Mouse (Mus musculus) neural tube, embryonic 13.5 days (tissue): ENCODE measurements at regions not wholly inside any gene's neighbourhood (a gene's known extent, or its start where the extent isn't known, plus 50 kb on each side); places are given as distances from the start of the nearest gene placed in this dataset.
A peak's percentile ranks its signal among the peaks of the same experiment; 100 is the strongest.

Experiments
- ATAC-seq: fragments of 200-750 bp; cut with Nextera tagmentation; 2 replicates; pipeline ENCODE4 v1.8.0; 2017; ENCODE audit warnings: low read depth, mild to moderate bottlenecking, moderate TSS enrichment, moderate library complexity
- H3K27ac ChIP-seq: fragments of 300-500 bp; sonication (generic); replicated peaks from 2 replicates; pipeline ENCODE4 v1.5.1; 2015; ENCODE audit warnings: moderate library complexity, mild to moderate bottlenecking, inconsistent platforms
- H3K27me3 ChIP-seq: fragments of 300-500 bp; sonication (generic); 2 replicates; pipeline ENCODE4 v1.6.1; 2015; ENCODE audit warnings: mild to moderate bottlenecking, inconsistent platforms
- H3K36me3 ChIP-seq: fragments of 300-500 bp; sonication (generic); 2 replicates; pipeline ENCODE4 v1.6.1; 2015; ENCODE audit warnings: mild to moderate bottlenecking, inconsistent platforms
- H3K4me1 ChIP-seq: fragments of 300-500 bp; sonication (generic); replicated peaks from 2 replicates; pipeline ENCODE4 v1.6.1; 2015; ENCODE audit warnings: inconsistent platforms
- H3K4me2 ChIP-seq: fragments of 300-500 bp; sonication (generic); 2 replicates; pipeline ENCODE4 v1.6.1; 2015; ENCODE audit warnings: inconsistent platforms, mild to moderate bottlenecking, moderate library complexity
- H3K4me3 ChIP-seq: fragments of 300-500 bp; sonication (generic); 2 replicates; pipeline ENCODE4 v1.5.1; 2015; ENCODE audit warnings: mild to moderate bottlenecking, inconsistent platforms
- H3K9ac ChIP-seq: fragments of 300-500 bp; sonication (generic); 2 replicates; pipeline ENCODE4 v1.6.1; 2015; ENCODE audit warnings: moderate library complexity, mild to moderate bottlenecking, inconsistent platforms
- H3K9me3 ChIP-seq: fragments of 300-500 bp; sonication (generic); 2 replicates; pipeline ENCODE4 v1.6.1; 2016; ENCODE audit warnings: inconsistent platforms
- WGBS: fragments of 180-500 bp; shearing (Covaris S2); methylation state at CpG from one replicate; pipeline ENCODE4 v1.1.7; 2015; 5-methylcytosine and 5-hydroxymethylcytosine counted together

DNA sequence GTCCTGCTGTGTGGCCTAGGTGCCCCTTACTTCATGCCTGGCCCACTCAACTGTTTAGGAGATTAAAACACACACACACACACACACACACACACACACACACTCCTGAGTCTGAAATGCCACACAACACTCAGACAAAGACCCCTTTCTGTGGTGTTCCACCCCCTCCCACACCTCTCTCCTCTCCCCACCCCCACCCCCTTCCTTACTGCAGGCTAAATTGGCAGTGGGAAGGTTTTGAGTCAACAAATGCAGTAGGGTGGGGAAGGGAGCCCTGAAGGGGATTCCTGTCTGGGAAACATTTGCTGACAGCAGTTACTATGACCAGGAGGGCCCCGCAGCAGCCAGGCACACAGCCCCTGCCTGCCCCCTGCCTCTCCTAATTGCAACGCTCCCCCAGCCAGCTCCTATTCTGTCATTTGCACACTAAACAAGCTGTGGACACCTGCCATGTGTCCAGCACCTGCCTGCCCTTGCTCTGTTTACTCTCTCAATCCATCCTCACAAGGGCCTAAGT is 69.5 kb downstream of the Ephb3 start:
- H3K27ac ChIP-seq, result peak overlapping the region; percentile 79

DNA sequence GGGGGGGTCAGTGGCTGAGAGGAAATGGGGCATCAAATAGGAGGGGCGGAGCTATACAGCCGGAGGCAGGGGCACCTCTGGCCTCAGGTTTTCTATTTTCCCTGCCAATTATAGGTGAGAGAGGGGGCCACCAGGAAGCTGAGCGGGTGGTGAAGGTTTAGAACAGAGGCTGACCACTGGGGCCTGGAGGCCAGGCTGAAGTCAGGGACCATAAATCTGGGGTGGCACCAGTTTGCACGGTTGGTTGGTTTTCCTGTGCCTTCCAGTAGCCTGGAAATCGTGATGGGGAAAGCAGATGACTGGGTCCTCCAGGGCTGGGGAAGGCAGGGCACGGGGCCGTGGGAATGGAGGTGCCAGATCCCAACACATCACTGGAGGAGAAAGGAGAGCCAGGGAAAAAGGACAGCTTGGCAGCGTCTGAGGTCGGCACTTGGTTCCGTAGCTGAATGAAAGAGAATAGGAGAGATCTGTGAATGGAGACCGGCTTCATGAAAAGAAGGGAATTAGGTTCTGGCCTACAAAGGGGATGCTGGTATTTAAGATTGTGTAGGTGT is 73.3 kb downstream of the Ephb3 start:
- Histone ChIP-seq H3K4me2 (no peak overlapping the region), H3K9ac (no peak overlapping the region), H3K4me1 (peaks cover 33% of the 10 kb centered on the region), H3K36me3 (no peaks in the 10 kb centered on the region), H3K4me3 (no peak overlapping the region), H3K27me3 (peaks cover 14% of the 10 kb centered on the region), H3K9me3 (no peaks in the 10 kb centered on the region), H3K27ac (no peak overlapping the region; the same call in 1 of the 2 replicates)
- whole genome bisulfite sequencing, result 41% methylated on average over 11 of the region's 11 CpGs
- no peak for ATAC-seq

More for the DNA sequence above, 69.5 kb downstream of the Ephb3 start:
- ATAC-seq, result peak; percentile 79
- WGBS, result 0% methylated on average over 2 of the region's 2 CpGs
- H3K9me3 ChIP-seq, result no peaks in the 10 kb centered on the region
- no peak overlapping the region for H3K4me3 ChIP-seq
- peaks cover 44% of the 10 kb centered on the region for H3K4me1 ChIP-seq
- H3K4me2 ChIP-seq, result no peak overlapping the region
- no peaks in the 10 kb centered on the region for H3K36me3 ChIP-seq
- no peaks in the 10 kb centered on the region for H3K27me3 ChIP-seq
- 0 out of 2 replicates have a peak overlapping the region, but pooled peaks have one; percentile 3 for H3K9ac ChIP-seq

DNA sequence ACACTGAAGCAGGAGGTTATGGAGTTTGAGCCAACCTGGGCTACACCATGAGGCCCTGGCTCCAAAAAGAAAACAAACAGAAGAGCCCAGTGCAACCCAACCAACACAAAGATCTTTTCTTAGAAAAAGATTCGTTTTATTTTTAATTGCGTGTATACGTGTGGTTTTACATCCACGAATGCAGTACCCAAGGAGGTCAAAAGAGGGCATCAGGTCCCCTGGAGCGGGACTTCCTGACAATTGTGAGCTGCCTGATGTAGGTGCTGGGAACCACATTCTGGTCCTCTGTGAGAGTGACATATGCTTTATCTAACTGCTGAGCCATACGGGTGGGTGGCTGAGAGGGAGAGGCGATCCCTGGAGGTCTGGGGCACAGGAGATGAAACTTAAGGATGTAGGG is 73.8 kb downstream of the Ephb3 start:
- WGBS, result 95% methylated on average over 7 of the region's 7 CpGs
- ATAC-seq, result no peak
- H3K4me2 ChIP-seq, result no peak overlapping the region
- H3K36me3 ChIP-seq, result no peaks in the 10 kb centered on the region
- H3K9me3 ChIP-seq, result no peaks in the 10 kb centered on the region
- no peak overlapping the region for H3K27ac ChIP-seq
- H3K4me3 ChIP-seq, result no peak overlapping the region
- no peak overlapping the region for H3K9ac ChIP-seq
- peaks cover 16% of the 10 kb centered on the region for H3K27me3 ChIP-seq
- peaks cover 30% of the 10 kb centered on the region for H3K4me1 ChIP-seq

DNA sequence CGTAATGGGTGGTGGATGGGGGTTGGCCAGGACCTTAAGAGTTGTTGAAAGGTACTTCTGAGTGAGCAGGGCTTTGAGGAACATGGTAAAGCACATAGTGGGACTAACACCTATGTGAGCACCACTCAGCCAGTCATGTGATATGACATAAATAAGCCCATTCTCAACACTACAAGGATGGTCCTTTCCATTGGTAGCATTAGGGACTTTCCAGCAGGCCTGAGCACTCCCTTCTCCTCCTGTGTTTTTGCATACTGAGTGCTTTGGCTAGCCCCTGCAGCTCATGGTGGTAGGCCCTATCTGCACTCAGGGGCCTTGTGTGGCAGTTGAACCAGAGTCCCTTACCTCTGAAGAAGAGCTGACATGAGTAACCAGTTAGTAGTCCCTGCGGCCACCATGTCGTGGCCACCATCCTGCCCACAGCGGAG is 75.7 kb downstream of the Ephb3 start:
- Histone ChIP-seq H3K9me3 (no peaks in the 10 kb centered on the region), H3K36me3 (no peaks in the 10 kb centered on the region), H3K27me3 (peaks cover 16% of the 10 kb centered on the region), H3K4me1 (peaks cover 12% of the 10 kb centered on the region), H3K9ac (no peak overlapping the region), H3K4me2 (no peak overlapping the region), H3K27ac (no peak overlapping the region), H3K4me3 (no peak overlapping the region)
- ATAC-seq, result no peak
- WGBS, result 84% methylated on average over 4 of the region's 4 CpGs

DNA sequence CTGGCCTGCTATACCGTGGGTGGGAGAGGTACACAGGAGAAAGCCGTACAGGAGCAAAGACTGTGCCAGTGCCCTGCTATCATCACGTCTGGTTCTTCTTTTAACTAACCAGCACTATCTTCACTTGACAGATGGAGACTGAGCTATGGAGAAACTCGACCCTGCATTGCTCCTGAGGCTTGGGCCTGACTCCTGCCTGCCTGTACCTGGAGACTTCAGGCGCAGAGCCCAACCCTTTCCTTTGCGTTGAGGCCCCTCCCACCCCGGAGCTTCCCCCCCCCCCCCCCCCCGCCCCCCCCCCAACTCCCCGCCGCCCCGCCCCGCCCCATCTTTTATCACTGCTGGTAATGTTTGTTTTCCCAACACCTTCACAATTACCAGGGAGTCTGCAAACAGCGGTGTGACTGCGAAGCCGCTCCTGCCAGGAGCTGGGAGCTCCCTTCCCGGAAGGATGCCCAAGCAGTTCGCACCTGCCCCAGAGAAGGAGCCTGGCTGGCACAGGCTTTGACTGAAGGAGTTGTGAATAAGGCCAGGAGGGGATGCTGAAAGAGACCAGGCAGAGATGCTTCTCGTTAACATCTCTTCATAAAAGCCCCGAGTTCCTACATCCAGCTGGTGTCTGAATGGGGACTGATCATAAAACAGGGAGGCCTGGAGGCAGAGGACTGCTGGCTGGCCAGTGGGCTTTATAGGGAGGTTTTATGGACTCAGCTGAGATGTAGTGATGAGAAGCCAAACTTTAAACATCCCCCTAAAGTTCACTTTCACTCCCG is 77.6 kb downstream of the Ephb3 start:
- Histone ChIP-seq H3K9me3 (no peaks in the 10 kb centered on the region), H3K27ac (no peak overlapping the region), H3K36me3 (no peaks in the 10 kb centered on the region), H3K4me2 (peak overlapping the region; percentile 21; the same call in 1 of the 2 replicates), H3K9ac (no peak overlapping the region), H3K27me3 (peaks cover 16% of the 10 kb centered on the region), H3K4me3 (no peak overlapping the region), H3K4me1 (peaks cover 22% of the 10 kb centered on the region)
- ATAC-seq, result no peak
- 4% methylated on average over 18 of the region's 20 CpGs for WGBS

DNA sequence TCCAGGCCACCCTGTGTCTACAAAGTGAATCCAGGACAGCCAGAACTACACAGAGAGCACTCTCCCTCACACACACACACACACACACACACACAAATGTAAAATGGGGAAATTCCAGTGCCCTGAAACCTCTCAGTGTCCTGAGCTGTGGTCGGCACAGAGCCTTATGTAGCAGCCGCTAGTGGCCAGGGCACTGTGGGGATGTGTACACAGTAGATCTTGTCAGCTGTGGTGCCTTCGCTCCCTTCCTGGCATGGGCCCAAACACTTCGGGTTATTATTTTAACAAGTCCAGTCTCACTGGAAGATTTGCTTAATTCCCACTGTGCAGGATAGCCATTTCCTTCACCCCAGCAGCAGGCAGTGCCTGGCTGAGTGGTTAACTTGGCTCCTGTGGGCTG is 81.5 kb downstream of the Ephb3 start:
- 49% methylated on average over 4 of the region's 4 CpGs for WGBS

DNA sequence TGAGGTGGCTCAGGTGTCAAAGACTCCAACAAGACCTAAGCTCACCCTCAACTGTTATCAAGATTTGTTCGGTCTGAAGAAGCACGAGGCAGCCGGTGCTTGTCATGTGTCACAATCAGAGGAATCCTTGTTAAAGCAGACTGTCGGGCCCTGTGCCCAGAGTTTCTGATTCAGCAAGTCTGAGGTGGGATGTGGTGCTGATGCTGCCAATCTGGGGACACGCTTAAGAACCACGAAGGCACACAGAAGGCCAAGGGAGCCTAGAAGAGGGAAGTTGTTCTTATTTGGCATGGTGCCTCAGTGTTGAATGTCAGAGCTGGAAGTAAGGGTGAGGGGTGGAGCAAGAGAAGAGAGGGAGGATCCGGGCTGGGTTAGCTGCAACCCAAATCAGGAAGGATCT is 85.0 kb downstream of the Ephb3 start:
- ATAC-seq, result no peak
- no peaks in the 10 kb centered on the region for H3K9me3 ChIP-seq
- H3K4me1 ChIP-seq, result peaks cover 16% of the 10 kb centered on the region
- no peak overlapping the region for H3K4me3 ChIP-seq
- H3K4me2 ChIP-seq, result no peak overlapping the region
- H3K27me3 ChIP-seq, result 0 out of 2 replicates have a peak, but pooled peaks cover 3% of the 10 kb centered on the region
- H3K27ac ChIP-seq, result no peak overlapping the region
- H3K9ac ChIP-seq, result no peak overlapping the region
- H3K36me3 ChIP-seq, result no peaks in the 10 kb centered on the region
- WGBS, result 82% methylated on average over 7 of the region's 7 CpGs

More for the DNA sequence above, 81.5 kb downstream of the Ephb3 start:
- Histone ChIP-seq H3K27me3 (peaks cover 16% of the 10 kb centered on the region), H3K9ac (no peak overlapping the region), H3K27ac (no peak overlapping the region), H3K4me3 (no peak overlapping the region), H3K4me2 (no peak overlapping the region), H3K4me1 (peaks cover 18% of the 10 kb centered on the region), H3K36me3 (no peaks in the 10 kb centered on the region), H3K9me3 (no peaks in the 10 kb centered on the region)
- no peak for ATAC-seq

DNA sequence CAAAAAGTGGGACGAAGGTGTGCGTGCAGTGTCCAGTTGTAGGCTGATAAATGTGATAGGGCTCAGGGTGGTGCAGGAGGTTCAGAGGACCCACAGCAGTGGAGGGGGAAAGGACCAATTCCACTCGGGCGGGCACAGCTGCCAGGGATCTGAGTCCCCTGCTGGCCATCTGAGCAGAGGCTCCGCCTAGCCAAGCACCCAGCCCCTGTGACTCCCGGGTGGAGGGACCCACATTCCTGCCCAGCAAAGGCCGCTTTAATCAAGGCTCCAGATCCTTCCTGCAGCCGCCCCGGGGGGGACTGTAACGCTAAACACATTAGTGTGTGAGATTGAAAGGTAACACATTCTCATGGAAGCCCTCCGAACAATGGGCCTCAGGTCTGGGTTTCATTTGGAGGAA is 88.5 kb downstream of the Ephb3 start:
- Histone ChIP-seq H3K4me2 (no peak overlapping the region), H3K27me3 (peaks cover 7% of the 10 kb centered on the region; the same call in 1 of the 2 replicates), H3K4me1 (peaks cover 21% of the 10 kb centered on the region), H3K9ac (no peak overlapping the region), H3K4me3 (no peak overlapping the region), H3K36me3 (no peaks in the 10 kb centered on the region), H3K27ac (no peak overlapping the region), H3K9me3 (no peaks in the 10 kb centered on the region)
- no peak; the same call in 1 of the 2 replicates for ATAC-seq
- 35% methylated on average over 11 of the region's 11 CpGs for WGBS

DNA sequence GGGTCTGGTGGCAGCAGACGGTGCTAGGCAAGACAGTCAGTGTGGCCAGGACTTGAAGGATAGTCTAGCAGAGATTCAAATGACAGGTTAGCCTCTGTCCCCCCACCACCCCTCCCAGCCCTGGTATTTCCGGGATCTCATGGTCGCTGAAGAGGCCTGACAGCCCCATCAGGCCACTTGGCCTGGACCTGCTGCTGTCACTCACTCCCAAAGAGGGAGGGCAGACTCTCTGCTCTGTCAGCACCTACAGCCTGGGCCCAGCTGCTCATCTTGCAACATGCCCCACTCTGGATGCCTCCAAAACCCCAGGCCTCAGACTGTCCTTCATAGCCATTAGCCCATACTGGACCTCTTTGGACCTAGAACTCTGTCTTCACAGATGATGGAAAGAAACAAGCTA is 89.0 kb downstream of the Ephb3 start:
- WGBS, result 38% methylated on average over 3 of the region's 3 CpGs
- no peaks in the 10 kb centered on the region for H3K36me3 ChIP-seq
- H3K4me2 ChIP-seq, result no peak overlapping the region
- ATAC-seq, result no peak
- no peak overlapping the region for H3K9ac ChIP-seq
- H3K4me1 ChIP-seq, result peaks cover 21% of the 10 kb centered on the region
- no peaks in the 10 kb centered on the region for H3K9me3 ChIP-seq
- no peak overlapping the region for H3K4me3 ChIP-seq
- peaks cover 7% of the 10 kb centered on the region; the same call in 1 of the 2 replicates for H3K27me3 ChIP-seq
- H3K27ac ChIP-seq, result no peak overlapping the region

DNA sequence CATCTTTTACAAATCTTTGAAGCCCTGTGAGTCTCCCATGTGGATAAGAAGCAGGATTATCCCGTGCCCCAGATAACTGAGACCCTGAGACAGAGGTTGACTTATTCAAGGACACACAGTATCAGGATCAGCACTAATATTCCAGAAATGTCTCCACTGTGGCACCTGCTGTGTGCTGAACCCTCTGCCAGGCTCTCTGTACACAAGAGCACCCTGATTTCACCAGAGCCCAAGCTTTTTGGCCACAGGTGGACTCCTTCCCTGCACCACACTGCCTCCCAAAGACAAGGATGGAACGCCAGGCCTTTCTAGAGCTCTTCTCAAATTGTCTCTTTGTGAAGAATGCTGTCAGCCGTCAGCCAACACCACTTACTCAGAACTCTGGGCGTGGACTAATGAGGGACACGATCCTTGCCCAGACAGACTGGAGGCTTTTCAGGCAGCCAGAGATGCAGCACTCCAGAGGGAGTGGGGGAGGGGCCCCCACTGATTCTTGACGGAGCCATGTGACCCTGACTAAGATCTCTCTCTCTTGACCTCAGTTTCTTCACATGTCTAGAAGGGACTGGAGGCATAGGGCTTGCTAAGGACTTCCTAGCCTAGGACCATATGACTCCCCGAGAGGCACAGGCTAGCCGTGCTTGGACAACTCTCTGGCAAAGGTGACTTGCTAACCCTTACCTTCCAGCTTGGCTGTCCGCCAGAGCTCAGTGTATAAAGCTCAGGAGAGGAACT is 90.3 kb downstream of the Ephb3 start:
- Histone ChIP-seq H3K4me2 (no peak overlapping the region), H3K27ac (no peak overlapping the region), H3K9me3 (no peaks in the 10 kb centered on the region), H3K27me3 (peaks cover 7% of the 10 kb centered on the region; the same call in 1 of the 2 replicates), H3K9ac (no peak overlapping the region), H3K4me3 (no peak overlapping the region), H3K4me1 (peaks cover 21% of the 10 kb centered on the region), H3K36me3 (no peaks in the 10 kb centered on the region)
- no peak for ATAC-seq
- WGBS, result 43% methylated on average over 9 of the region's 9 CpGs

DNA sequence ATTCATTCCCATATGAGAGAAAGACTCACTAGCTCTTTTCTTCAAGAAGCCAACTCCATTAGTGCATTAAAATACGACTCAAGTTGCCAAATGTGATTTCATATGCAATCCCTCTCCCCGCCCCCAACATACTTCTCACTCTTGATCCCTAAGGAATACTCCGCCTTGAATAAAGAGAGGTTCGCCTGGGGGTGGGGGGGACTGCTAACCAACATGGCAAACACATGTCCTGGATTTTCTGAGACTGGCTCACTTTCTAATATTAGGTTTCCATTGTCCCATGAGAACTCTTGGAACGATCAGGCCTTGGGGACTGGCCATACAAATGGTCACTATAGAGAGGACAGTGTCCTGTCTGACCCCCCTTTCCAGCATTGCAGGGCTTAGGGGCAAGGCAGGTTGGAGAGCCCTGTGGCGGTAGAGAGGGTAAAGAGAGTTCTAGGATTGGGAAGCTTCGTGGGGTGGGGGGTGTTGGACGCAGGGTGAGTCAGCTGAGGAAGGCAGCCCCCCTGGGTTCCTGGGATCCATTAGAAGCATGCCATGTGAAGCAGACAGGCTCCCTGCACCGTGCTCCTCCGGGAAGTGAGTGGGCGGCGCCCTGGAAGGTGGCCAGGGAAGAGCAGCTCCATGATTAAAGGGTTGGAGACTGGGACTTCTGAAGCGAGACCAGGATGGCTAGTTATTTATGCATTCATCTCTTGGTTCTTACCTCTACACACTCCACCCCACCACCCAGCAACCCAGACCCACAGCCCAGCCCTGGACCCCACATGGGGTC is 91.6 kb downstream of the Ephb3 start:
- no peak overlapping the region for H3K4me2 ChIP-seq
- 64% methylated on average over 13 of the region's 13 CpGs for WGBS
- H3K4me1 ChIP-seq, result peaks cover 21% of the 10 kb centered on the region
- H3K9me3 ChIP-seq, result no peaks in the 10 kb centered on the region
- H3K36me3 ChIP-seq, result no peaks in the 10 kb centered on the region
- H3K27ac ChIP-seq, result 0 out of 2 replicates have a peak overlapping the region, but pooled peaks have one; percentile 46
- peaks cover 4% of the 10 kb centered on the region; the same call in 1 of the 2 replicates for H3K27me3 ChIP-seq
- ATAC-seq, result peak; percentile 54; the same call in 1 of the 2 replicates
- no peak overlapping the region for H3K9ac ChIP-seq
- no peak overlapping the region for H3K4me3 ChIP-seq
